Comparison of ENCODE assay signal across 30 mouse cellular contexts in the genomic region with DNA sequence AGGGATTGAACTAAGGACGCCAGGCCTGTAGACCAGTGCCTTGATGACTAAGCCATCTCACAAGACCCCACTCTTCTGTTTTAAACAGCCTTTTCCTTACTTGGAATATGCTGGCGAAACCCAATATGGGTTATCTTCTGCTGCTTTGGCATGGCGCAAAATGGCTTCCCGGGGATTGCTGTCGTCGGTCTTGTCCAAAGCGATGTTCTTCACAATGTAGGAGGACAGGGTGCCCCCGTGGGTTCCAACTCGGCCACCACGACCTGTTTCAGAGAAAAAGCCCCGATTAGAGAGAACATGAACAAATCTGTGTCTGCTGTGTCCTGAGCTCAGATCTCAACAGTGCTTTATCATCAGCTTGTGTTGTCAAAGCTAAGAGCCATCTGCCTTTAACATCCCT.
"Had no signal": no experiment of that assay in that cellular context is flagged by ENCODE, and none has a peak within 500 bp of the region (broad histone marks: within the 10 kb centered on the region; RNA-seq: fewer than 3 reads in every experiment).

No protein-coding gene starts in this region.

- DNase-seq: left cerebral cortex, postnatal 4 days; liver; liver, embryonic 13.5 days; liver, postnatal 0 days; lung, adult 18-20 months; lung, adult 2 months; lung, embryonic 14.5 days; lung, postnatal 10 days; lung, postnatal 14 days; lung, postnatal 36 days; lung, postnatal 4 days; midbrain, embryonic 14.5 days had no signal

- H3K4me1 ChIP-seq: limb, embryonic 12.5 days; limb, embryonic 13.5 days; limb, embryonic 15.5 days; liver, embryonic 12.5 days; liver, embryonic 13.5 days; liver, embryonic 15.5 days; lung, embryonic 15.5 days; megakaryocyte, embryonic 14.5 days; midbrain, embryonic 15.5 days had no signal

- ATAC-seq: liver, embryonic 12.5 days; liver, postnatal 0 days; lung, postnatal 0 days; midbrain, embryonic 13.5 days; midbrain, embryonic 15.5 days; midbrain, embryonic 16.5 days had no signal

- H3K4me2 ChIP-seq: limb, embryonic 12.5 days; limb, embryonic 13.5 days; limb, embryonic 15.5 days; liver, embryonic 11.5 days; liver, embryonic 12.5 days; liver, embryonic 13.5 days; liver, embryonic 15.5 days; lung, embryonic 14.5 days; lung, embryonic 15.5 days; midbrain, embryonic 12.5 days; midbrain, embryonic 13.5 days; midbrain, embryonic 15.5 days; neural tube, embryonic 12.5 days had no signal

- H3K9ac ChIP-seq: limb, embryonic 12.5 days; limb, embryonic 13.5 days; limb, embryonic 15.5 days; liver, embryonic 12.5 days; liver, embryonic 13.5 days; liver, embryonic 14.5 days; liver, embryonic 15.5 days; liver, postnatal 0 days; lung, embryonic 14.5 days; lung, embryonic 15.5 days; midbrain, embryonic 12.5 days; midbrain, embryonic 13.5 days; midbrain, embryonic 15.5 days; neural tube, embryonic 12.5 days had no signal

- H3K36me3 ChIP-seq: liver, embryonic 15.5 days; midbrain, embryonic 15.5 days had no signal

- H3K27ac ChIP-seq: limb, embryonic 10.5 days; limb, embryonic 12.5 days; limb, embryonic 13.5 days; limb, embryonic 15.5 days; liver, embryonic 12.5 days; liver, embryonic 13.5 days; liver, embryonic 14.5 days; liver, embryonic 15.5 days; lung, embryonic 15.5 days; macrophage; midbrain, embryonic 12.5 days; midbrain, embryonic 13.5 days; midbrain, embryonic 15.5 days; neural tube, embryonic 12.5 days had no signal

- H3K9me3 ChIP-seq: limb, embryonic 10.5 days; limb, embryonic 13.5 days; limb, embryonic 15.5 days; liver, embryonic 12.5 days; liver, embryonic 13.5 days; liver, embryonic 15.5 days; lung, embryonic 15.5 days; megakaryocyte, embryonic 14.5 days; midbrain, embryonic 15.5 days; neural tube, embryonic 12.5 days had no signal

- H3K27me3 ChIP-seq: limb, embryonic 12.5 days; limb, embryonic 13.5 days; limb, embryonic 15.5 days; liver, embryonic 12.5 days; liver, embryonic 13.5 days; liver, embryonic 15.5 days; lung, embryonic 15.5 days; megakaryocyte, embryonic 14.5 days; midbrain, embryonic 15.5 days; neural tube, embryonic 12.5 days had no signal

- H3K4me3 ChIP-seq: limb, embryonic 10.5 days; limb, embryonic 12.5 days; limb, embryonic 13.5 days; limb, embryonic 15.5 days; liver, embryonic 12.5 days; liver, embryonic 13.5 days; liver, embryonic 15.5 days; lung, embryonic 15.5 days; megakaryocyte, embryonic 14.5 days; midbrain, embryonic 12.5 days; midbrain, embryonic 13.5 days; midbrain, embryonic 15.5 days; myocyte; neural tube, embryonic 12.5 days had no signal
